Mouse (Mus musculus): ENCODE data around the gene Rabac1. TPM values are rescaled to one million over a fixed set of nuclear protein-coding genes. Genes with fewer than 3 reads are reported as not detected.

Rabac1 gene
- polyA plus RNA-seq, 2 experiments: 46.8 to 62.2 TPM

DNA sequence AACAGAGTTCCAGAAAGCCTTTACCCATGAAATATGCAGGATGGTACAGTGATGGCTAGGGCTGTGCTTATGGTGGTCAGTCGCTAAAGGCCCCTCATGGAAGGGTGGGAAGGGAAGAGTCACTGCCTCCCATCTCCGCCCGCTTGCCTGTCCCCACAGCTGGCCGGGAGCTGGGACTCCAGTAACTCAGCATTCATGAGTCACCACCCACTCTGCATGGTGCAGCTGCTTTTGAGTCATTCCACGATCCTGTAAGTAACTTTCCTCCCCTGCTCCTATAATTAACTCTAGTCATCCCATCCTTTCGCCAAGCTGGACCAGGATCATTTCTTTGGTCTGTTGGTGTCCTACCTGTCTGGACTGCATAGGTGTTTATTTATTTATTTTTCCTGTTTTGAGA lies 20.5 kb upstream of the Rabac1 start:
- Histone ChIP-seq H3K4me2 (ENCODE audit: low read depth) (no peak overlapping the region), H3K4me3 (ENCODE audit: insufficient read depth in 1 of 2, low read depth in 2 of 2, low read length in 2 of 2) (no peak overlapping the region), H3K27ac (no peak overlapping the region), H3K4me1 (replicated peaks; ENCODE audit: control insufficient read depth in 2 of 2, insufficient read depth in 2 of 2, low read length in 1 of 2) (no peaks in the 10 kb centered on the region), H3K9me3 (ENCODE audit: control insufficient read depth, low read length) (no peaks in the 10 kb centered on the region), H3K9ac (replicated peaks) (no peak overlapping the region), H3K27me3 (ENCODE audit: control insufficient read depth, insufficient read depth, low read length) (no peaks in the 10 kb centered on the region), H3K36me3 (replicated peaks; ENCODE audit: control insufficient read depth, insufficient read depth, low read depth) (no peaks in the 10 kb centered on the region)
- TF ChIP-seq CTCF (IDR thresholded peaks at IDR 0.05; ENCODE audit: low read depth): no peak
- TF ChIP-seq EP300 (IDR thresholded peaks at IDR 0.05; ENCODE audit: low read depth): no peak
- DNase-seq (ENCODE audit: low read depth in 3 of 3, low spot score in 3 of 3) (no peak), ATAC-seq (ENCODE audit: insufficient read depth) (no peak)
- 59% methylated on average over 6 of the region's 6 CpGs for WGBS (ENCODE audit: insufficient replicate concordance)

DNA sequence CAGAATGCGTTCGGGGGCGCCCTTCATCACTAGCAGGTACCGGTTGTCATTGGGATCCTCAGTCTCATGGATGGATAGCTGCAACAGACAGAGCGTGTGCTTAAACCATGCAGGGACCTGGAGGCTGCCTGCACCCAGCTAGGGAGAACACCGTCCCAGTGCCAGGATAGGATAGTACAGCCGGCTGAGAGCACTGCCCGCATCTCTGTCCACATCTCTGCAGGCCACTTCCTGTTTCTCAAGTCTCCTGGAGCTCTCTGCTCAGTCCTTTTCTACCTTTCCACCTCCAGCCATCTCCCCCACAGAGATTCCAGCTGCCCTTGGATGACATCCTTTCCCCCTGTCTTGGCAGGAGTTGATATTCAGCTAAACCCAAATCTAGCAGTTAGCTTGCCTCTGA lies 17.9 kb upstream of the Rabac1 start:
- DNase-seq (ENCODE audit: low read depth in 3 of 3, low spot score in 3 of 3): no peak
- Histone ChIP-seq H3K4me3 (ENCODE audit: insufficient read depth in 1 of 2, low read depth in 2 of 2, low read length in 2 of 2) (no peak overlapping the region), H3K36me3 (replicated peaks; ENCODE audit: control insufficient read depth, insufficient read depth, low read depth) (no peaks in the 10 kb centered on the region), H3K4me1 (replicated peaks; ENCODE audit: control insufficient read depth in 2 of 2, insufficient read depth in 2 of 2, low read length in 1 of 2) (no peaks in the 10 kb centered on the region), H3K4me2 (ENCODE audit: low read depth) (no peak overlapping the region), H3K9ac (replicated peaks) (no peak overlapping the region), H3K9me3 (ENCODE audit: control insufficient read depth, low read length) (no peaks in the 10 kb centered on the region), H3K27me3 (ENCODE audit: control insufficient read depth, insufficient read depth, low read length) (no peaks in the 10 kb centered on the region), H3K27ac (no peak overlapping the region)
- no peak for ATAC-seq (ENCODE audit: insufficient read depth)
- 70% methylated on average over 8 of the region's 8 CpGs for WGBS (ENCODE audit: insufficient replicate concordance)
- no peak for TF ChIP-seq EP300 (IDR thresholded peaks at IDR 0.05; ENCODE audit: low read depth)
- TF ChIP-seq CTCF (IDR thresholded peaks at IDR 0.05; ENCODE audit: low read depth): no peak

DNA sequence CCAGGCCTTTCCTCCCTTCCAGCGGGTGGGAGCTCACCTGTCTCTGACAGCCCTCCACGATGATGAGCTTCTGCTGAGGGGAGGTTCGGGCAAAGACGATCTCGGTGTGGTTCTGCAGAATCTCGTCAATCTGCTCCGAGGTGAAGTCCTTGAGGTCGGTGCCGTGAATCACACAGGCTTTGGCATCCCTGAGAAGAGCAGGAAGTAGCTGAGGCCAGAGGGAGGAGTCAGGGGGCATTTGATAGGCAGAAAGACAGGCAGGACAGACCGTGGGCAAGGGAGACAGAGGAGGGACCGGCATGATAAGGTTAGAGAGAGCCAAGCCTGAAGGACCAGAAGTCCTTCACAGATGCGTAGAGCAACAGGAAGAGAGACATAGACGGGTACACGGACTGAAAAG lies 15.4 kb upstream of the Rabac1 start:
- Histone ChIP-seq H3K9ac (replicated peaks) (no peak overlapping the region), H3K27me3 (ENCODE audit: control insufficient read depth, insufficient read depth, low read length) (no peaks in the 10 kb centered on the region), H3K27ac (no peak overlapping the region), H3K36me3 (replicated peaks; ENCODE audit: control insufficient read depth, insufficient read depth, low read depth) (no peaks in the 10 kb centered on the region), H3K4me3 (ENCODE audit: insufficient read depth in 1 of 2, low read depth in 2 of 2, low read length in 2 of 2) (no peak overlapping the region), H3K9me3 (ENCODE audit: control insufficient read depth, low read length) (no peaks in the 10 kb centered on the region), H3K4me1 (replicated peaks; ENCODE audit: control insufficient read depth in 2 of 2, insufficient read depth in 2 of 2, low read length in 1 of 2) (no peaks in the 10 kb centered on the region), H3K4me2 (ENCODE audit: low read depth) (no peak overlapping the region)
- ATAC-seq (ENCODE audit: insufficient read depth) (no peak), DNase-seq (ENCODE audit: low read depth in 3 of 3, low spot score in 3 of 3) (no peak)
- 49% methylated on average over 14 of the region's 14 CpGs for WGBS (ENCODE audit: insufficient replicate concordance)
- no peak for TF ChIP-seq EP300 (IDR thresholded peaks at IDR 0.05; ENCODE audit: low read depth)
- no peak for TF ChIP-seq CTCF (IDR thresholded peaks at IDR 0.05; ENCODE audit: low read depth)

DNA sequence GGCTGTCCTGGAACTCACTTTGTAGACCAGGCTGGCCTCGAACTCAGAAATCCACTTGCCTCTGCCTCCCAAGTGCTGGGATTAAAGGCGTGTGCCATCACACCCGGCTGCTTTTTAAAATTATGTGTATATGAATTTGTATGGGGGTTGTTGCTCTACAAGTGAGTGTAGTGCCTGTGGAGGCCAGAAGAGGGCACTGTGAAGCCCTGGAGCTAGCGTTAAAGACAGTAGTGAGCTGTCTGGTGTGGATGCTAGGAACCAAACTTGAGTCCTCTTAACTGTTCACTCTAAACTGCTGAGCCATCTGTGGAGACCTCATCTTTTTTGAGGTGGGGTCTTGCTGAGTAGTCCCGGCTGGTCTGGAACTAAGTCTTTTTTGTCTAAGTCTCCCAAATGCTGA lies 13.2 kb upstream of the Rabac1 start:
- Histone ChIP-seq H3K27me3 (ENCODE audit: control insufficient read depth, insufficient read depth, low read length) (no peaks in the 10 kb centered on the region), H3K9me3 (ENCODE audit: control insufficient read depth, low read length) (no peaks in the 10 kb centered on the region), H3K4me1 (replicated peaks; ENCODE audit: control insufficient read depth in 2 of 2, insufficient read depth in 2 of 2, low read length in 1 of 2) (no peaks in the 10 kb centered on the region), H3K36me3 (replicated peaks; ENCODE audit: control insufficient read depth, insufficient read depth, low read depth) (no peaks in the 10 kb centered on the region), H3K9ac (replicated peaks) (no peak overlapping the region), H3K4me2 (ENCODE audit: low read depth) (no peak overlapping the region), H3K4me3 (ENCODE audit: insufficient read depth in 1 of 2, low read depth in 2 of 2, low read length in 2 of 2) (no peak overlapping the region), H3K27ac (no peak overlapping the region)
- ATAC-seq (ENCODE audit: insufficient read depth): no peak
- WGBS (ENCODE audit: insufficient replicate concordance): 52% methylated on average over 5 of the region's 5 CpGs
- no peak for TF ChIP-seq EP300 (IDR thresholded peaks at IDR 0.05; ENCODE audit: low read depth)
- TF ChIP-seq CTCF (IDR thresholded peaks at IDR 0.05; ENCODE audit: low read depth): peak; percentile 61
- no peak for DNase-seq (ENCODE audit: low read depth in 3 of 3, low spot score in 3 of 3)

DNA sequence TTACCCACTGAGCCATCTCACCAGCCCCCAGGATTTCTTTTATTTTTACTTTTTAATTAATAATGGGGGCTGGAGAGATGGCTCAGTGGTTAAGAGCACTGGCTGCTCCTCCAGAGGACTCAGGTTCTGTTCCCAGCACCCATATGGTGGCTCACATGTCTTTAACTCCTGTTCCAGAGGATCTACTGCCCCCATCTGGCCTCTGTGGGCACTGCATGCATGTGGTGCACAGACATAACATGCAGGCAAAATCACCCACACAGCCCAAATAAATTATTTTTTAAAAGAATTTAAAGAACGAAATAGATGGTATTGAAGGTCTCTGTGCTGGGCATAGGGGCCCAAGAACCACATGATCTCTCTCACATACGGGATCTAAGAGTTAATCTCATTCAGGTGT lies 11.8 kb upstream of the Rabac1 start:
- DNase-seq (ENCODE audit: low read depth in 3 of 3, low spot score in 3 of 3) (no peak), ATAC-seq (ENCODE audit: insufficient read depth) (no peak)
- Histone ChIP-seq H3K27me3 (ENCODE audit: control insufficient read depth, insufficient read depth, low read length) (no peaks in the 10 kb centered on the region), H3K4me2 (ENCODE audit: low read depth) (no peak overlapping the region), H3K9me3 (ENCODE audit: control insufficient read depth, low read length) (no peaks in the 10 kb centered on the region), H3K4me3 (ENCODE audit: insufficient read depth in 1 of 2, low read depth in 2 of 2, low read length in 2 of 2) (no peak overlapping the region), H3K9ac (replicated peaks) (no peak overlapping the region), H3K4me1 (replicated peaks; ENCODE audit: control insufficient read depth in 2 of 2, insufficient read depth in 2 of 2, low read length in 1 of 2) (no peaks in the 10 kb centered on the region), H3K36me3 (replicated peaks; ENCODE audit: control insufficient read depth, insufficient read depth, low read depth) (no peaks in the 10 kb centered on the region), H3K27ac (no peak overlapping the region)
- TF ChIP-seq CTCF (IDR thresholded peaks at IDR 0.05; ENCODE audit: low read depth) (peak; percentile 46), EP300 (IDR thresholded peaks at IDR 0.05; ENCODE audit: low read depth) (no peak)
- WGBS (ENCODE audit: insufficient replicate concordance): 68% methylated on average over 2 of the region's 2 CpGs
